Mouse (Mus musculus) adrenal gland, postnatal 14 days (tissue): ENCODE data around the gene H2-Ab1. TPM values are rescaled to one million over a fixed set of nuclear protein-coding genes. Genes with fewer than 3 reads are reported as not detected.
A peak's percentile ranks its signal among the peaks of the same experiment; 100 is the strongest.
"Not testable (repeated sequence)": the region's sequence is repeated elsewhere in the genome, so short reads cannot be mapped to it uniquely, and the experiment has no call there.

Experiments used
- DNase-seq: peaks from one replicate; pipeline ENCODE4 v3.0.0; 2021; ENCODE audit warnings: mixed read lengths
- long read RNA-seq, 2 experiments: library from polyadenylated mRNA; stranded (forward); transcript quantifications; one replicate each; pipeline ENCODE4 v2.0.0; 2021
- total RNA-seq: library from RNA; stranded (reverse); gene quantifications from 2 replicates; pipeline ENCODE4 v1.2.3, GENCODE M21; 2021

H2-Ab1 gene
- 19.8 and 71.0 TPM in 2 replicates for total RNA-seq
- long read RNA-seq, experiment 1, transcript H2-Ab1-201 (6 exons, 1,212 nt), result major isoform, 18 of 20 reads
- long read RNA-seq, experiment 1, partial matches to known transcripts, result 2 of 20 reads
- long read RNA-seq, experiment 1, other reads (novel, unspliced or antisense), result 0 of 20 reads
- long read RNA-seq, experiment 2, transcript H2-Ab1-201 (6 exons, 1,212 nt), result major isoform, 23 of 26 reads
- long read RNA-seq, experiment 2, partial matches to known transcripts, result 2 of 26 reads
- long read RNA-seq, experiment 2, other reads (novel, unspliced or antisense), result 1 of 26 reads

DNA sequence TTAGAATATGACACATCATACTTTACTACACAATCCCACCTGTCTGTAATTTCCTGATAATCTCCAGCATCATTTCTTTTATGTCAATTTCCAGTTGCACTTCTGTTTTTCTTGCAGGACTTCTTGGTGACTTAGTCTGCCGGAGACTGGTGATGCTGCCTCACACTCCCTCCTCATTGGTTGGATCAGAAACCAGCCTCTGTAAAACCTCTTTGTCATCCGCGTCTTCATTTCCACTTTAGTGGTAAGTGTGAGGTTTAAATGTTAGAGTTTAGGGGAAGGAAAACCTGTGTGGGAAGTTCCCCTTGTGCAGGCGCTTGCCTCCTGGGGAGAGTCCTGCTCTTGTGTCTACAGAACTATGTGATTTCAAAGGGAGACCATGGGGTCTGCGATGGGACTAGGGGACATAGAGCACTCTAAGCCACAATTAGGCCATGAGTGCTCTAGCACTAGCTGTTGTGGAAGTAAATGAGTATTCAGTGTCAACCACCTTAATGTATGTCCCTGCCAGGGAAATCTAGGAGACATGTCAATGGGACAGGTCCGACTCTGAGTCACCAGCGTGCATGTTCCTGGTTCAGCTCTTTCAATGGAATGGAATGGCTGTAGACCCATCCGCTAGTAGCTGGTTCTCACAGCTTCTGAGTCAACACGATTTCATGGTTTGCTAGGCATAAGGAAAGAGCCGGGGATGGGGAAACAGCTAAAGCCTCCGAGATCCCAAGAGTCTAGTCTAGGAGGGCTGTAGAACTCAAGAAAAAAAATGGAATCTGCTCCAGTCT, at the start of gene H2-Ab1:
TSS of gene H2-Ab1 (plus strand) at position 96 of the 782 bp plus-strand sequence.
- DNase-seq, result peak; percentile 86

- no peak for DNase-seq
Measured at GRCm38 (mm10) chr17:34207866-34208265, 49.6 kb upstream of the H2-Ab1 start.

- DNase-seq, result no peak
Measured at GRCm38 (mm10) chr17:34208421-34208820, 49.1 kb upstream of the H2-Ab1 start.

DNA sequence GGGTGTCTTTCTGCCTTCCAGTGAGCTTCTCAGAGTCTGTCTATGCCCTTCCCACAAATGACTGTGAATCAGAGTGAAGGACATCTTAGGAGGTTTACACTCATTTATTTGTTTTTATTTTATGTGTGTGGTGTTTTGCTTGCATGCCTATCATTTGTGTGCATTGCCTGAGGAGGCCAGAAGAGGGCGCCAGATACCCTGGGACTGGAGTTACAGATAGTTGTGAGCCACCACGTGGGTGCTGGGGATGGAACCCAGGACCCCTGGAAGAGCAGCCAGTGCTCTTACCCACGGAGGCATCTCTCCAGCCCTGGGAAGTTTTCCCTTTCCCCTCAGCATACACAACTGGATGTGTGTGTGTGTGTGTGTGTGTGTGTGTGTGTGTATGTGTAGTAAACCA, 47.8 kb upstream of the H2-Ab1 start:
- peak; percentile 20 for DNase-seq

- DNase-seq, result peak; percentile 58
Measured at GRCm38 (mm10) chr17:34210599-34210998, 46.9 kb upstream of the H2-Ab1 start.

GRCm38 (mm10) chr17:34211746-34212365, 45.6 kb upstream of the H2-Ab1 start:
- DNase-seq, result peak; percentile 3

DNA sequence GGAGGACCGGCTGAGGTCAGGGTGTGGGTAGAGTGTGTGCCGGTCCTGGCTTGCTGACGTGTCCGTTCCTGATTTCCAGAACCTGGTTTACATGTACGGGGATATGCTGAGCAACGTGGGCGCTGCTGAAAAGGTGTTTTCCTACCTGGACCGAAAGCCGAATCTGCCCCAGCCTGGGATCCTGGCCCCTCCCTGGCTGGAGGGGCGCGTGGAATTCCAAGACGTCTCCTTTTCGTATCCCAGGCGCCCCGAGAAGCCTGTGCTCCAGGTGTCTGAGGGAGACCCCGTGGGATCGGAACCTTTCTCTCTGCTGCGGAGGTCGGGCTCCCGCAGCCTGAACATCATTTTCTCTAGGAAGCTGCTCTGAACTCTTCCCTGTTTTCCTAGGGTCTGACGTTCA, 43.6 kb upstream of the H2-Ab1 start:
- DNase-seq, result peak; percentile 1

GRCm38 (mm10) chr17:34215176-34215575, 42.3 kb upstream of the H2-Ab1 start:
- DNase-seq, result peak; percentile 1

GRCm38 (mm10) chr17:34217216-34217928, 40.1 kb upstream of the H2-Ab1 start:
- peak; percentile 3 for DNase-seq

DNA sequence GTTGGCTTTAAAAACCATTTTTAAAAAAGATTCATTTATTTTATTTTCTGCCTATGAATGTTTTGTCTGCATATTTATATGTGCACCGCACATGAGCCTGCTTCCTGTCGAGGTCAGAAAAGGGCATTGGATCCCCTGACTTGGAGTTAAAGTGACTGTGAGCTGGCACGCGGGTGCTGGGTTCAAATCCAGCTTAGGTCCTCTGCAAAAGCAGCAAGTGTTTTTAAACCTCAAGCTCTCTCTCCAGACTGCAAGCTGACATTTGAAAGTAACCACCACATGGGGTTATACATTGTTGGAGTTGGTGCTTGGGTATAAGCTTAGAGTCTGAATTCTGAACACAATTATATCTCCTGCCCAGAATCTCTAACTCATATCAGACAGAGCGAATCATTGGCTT, 39.5 kb upstream of the H2-Ab1 start:
- peak; percentile 2 for DNase-seq

DNA sequence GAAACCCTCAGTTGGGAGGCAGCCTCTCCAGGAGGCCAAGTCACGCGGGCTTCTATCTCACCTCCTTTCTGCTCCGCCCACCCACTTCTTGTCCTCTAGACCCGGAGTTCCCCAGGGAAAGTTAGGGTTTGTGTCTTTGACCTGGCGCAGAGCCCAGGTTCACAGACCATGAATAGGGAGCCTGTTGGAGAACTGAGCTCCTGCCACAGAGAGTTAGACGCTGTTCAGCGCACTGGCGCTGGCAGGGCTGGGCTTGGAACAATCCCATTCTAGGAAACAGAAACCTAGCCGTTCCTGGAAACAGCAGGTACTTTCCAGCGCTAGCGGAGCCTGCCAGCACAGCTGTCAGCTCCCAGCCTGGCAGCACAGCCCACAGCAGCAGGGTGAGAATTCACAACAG, 38.8 kb upstream of the H2-Ab1 start:
- DNase-seq, result peak; percentile 65

DNA sequence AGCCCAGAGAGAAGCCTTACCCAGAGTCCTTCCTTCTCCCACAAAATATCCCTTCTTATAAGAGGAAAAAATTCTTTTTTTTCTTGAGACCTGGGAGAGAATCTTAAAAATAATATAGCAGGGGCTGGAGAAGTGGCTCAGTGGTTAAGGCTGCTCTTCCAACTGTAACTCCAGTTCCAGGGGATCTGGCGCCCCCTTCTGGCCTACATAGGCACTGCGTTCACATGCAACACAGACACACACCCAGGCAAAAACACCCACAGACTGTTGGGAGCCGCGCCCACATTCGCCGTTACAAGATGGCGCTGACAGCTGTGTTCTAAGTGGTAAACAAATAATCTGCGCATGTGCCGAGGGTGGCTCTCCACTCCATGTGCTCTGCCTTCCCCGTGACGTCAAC, 38.4 kb upstream of the H2-Ab1 start:
- peak; percentile 80 for DNase-seq

DNA sequence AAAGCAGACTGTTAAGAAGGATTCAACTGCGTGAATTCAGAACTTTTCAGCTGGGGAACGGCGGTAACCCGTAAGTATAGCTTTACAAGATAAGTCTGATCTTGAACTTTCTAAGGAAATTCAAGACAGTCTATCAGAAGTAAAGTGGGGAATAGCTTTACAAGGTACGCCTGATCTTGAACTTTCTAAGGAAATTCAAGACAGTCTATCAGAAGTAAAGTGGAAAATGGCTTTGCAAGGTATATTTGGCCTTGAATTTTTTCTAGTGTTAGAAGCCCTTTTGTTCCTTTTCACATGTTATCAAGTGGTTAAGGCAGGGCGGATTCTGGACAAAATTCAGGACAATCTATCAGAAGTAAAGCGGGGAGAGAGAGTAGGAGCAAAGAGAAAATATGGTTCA, 37.7 kb upstream of the H2-Ab1 start:
- not testable (repeated sequence) for DNase-seq

DNA sequence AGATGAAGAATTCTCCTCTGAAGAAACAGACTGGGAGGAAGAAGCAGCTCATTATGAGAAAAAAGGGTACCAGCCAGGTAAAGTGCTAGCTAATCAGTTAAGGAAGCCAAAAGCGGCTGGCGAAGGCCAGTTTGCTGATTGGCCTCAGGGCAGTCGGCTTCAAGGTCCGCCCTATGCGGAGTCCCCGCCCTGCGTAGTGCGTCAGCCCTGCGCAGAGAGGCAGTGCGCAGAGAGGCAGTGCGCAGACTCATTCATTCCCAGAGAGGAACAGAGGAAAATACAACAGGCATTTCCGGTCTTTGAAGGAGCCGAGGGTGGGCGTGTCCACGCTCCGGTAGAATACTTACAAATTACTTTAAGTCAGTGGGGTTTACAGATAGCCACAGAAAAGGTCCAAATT, 37.1 kb upstream of the H2-Ab1 start:
- not testable (repeated sequence) for DNase-seq

GRCm38 (mm10) chr17:34224816-34225215, 32.7 kb upstream of the H2-Ab1 start:
- no peak for DNase-seq

DNA sequence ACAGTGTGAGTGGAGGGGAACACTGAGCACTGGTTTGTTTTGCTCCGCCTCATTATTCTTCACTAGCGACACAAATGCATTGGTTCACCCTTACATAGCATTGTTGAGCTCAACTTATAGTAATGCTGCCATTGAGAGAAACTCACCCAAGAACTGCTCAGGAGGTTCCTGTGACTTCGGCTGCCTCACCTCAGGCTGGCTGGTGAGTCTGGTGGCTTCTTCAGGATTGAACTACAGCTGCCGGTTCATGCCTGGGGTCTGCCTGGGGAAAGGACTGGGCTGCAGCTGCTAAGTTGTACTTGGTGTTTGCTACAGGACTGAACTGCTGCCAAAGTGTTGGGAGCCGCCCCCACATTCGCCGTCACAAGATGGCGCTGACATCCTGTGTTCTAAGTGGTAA, 32.1 kb upstream of the H2-Ab1 start:
- peak; percentile 1 for DNase-seq

GRCm38 (mm10) chr17:34225911-34226310, 31.6 kb upstream of the H2-Ab1 start:
- DNase-seq, result not testable (repeated sequence)

DNA sequence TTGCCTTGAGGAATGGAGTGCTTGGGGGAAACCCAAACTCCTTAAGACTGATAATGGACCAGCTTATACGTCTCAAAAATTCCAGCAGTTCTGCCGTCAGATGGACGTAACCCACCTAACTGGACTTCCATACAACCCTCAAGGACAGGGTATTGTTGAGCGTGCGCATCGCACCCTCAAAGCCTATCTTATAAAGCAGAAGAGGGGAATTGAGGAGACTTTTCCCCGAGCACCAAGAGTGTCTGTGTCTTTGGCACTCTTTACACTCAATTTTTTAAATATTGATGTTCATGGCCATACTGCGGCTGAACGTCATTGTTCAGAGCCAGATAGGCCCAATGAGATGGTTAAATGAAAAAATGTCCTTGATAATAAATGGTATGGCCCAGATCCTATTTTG, 26.5 kb upstream of the H2-Ab1 start:
- DNase-seq, result not testable (repeated sequence)

- DNase-seq, result not testable (repeated sequence)
Measured at GRCm38 (mm10) chr17:34232021-34232420, 25.5 kb upstream of the H2-Ab1 start.

DNA sequence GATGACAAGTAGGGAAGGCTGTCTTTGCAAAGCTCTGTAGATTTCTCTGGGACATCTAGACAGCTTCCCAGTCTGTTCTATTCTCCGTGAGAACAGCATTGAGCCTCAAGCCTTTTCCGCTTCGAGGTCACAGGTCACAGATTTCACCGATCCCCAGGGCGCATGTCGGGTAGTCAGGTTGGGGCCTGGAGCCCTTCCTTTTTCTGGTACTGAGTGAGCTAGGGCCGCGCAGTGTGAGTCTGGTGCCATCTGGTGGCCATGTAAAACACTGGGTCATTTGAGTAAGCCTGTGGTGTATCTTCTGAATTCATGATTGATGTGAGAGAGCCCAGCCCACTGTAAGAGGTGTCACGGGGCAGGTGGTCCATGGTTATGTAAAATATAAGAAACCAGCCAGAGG, 22.6 kb upstream of the H2-Ab1 start:
- DNase-seq, result peak; percentile 85

DNA sequence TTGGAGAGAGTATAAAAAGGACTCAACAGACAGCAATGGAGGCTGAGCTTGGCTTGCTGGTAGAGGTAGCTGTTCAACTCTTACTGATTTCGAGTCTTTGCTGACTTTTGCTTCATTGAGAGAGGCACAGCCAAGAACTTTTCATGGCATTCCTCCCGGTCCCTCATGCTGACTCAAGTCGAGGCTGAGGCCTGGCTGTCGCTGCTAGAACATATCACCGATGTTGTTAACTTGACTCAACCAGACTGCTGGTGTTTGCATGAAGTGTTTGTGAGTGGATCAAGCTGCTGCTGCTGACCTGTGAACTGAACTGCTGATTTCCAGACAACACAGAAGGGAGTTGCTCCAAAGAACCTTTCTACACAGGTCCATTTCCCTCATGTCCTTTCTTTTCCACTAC, 20.8 kb upstream of the H2-Ab1 start:
- no peak for DNase-seq

GRCm38 (mm10) chr17:34237741-34238140, 19.7 kb upstream of the H2-Ab1 start:
- no peak for DNase-seq

GRCm38 (mm10) chr17:34238706-34239105, 18.8 kb upstream of the H2-Ab1 start, which contains the start of gene H2-Ob:
Gene H2-Ob, plus strand, starts transcription at chr17:34238903.
- DNase-seq, result peak; percentile 58
